Mouse (Mus musculus) forebrain, embryonic 16.5 days (tissue): ENCODE data around the gene Fus. TPM values are rescaled to one million over a fixed set of nuclear protein-coding genes. Genes with fewer than 3 reads are reported as not detected.

Experiments
- ATAC-seq: fragments of 200-750 bp; cut with Nextera tagmentation; 2 replicates; pipeline ENCODE4 v1.8.0; 2017; ENCODE audit warnings: mild to moderate bottlenecking, moderate library complexity
- H3K27ac ChIP-seq: fragments of 300-500 bp; sonication (generic); 2 replicates; pipeline ENCODE4 v1.5.1; 2014; ENCODE audit warnings: low read length, control low read depth
- H3K27me3 ChIP-seq: fragments of 300-500 bp; sonication (generic); replicated peaks from 2 replicates; pipeline ENCODE4 v1.6.1; 2014; ENCODE audit warnings: low read length; ENCODE audit not compliant: control insufficient read depth, insufficient read depth
- H3K36me3 ChIP-seq: fragments of 300-500 bp; sonication (generic); 2 replicates; pipeline ENCODE4 v1.6.1; 2014; ENCODE audit not compliant: control insufficient read depth, insufficient read depth
- H3K4me1 ChIP-seq: fragments of 300-500 bp; sonication (generic); replicated peaks from 2 replicates; pipeline ENCODE4 v1.6.1; 2014; ENCODE audit warnings: low read length; ENCODE audit not compliant: control insufficient read depth, insufficient read depth
- H3K4me2 ChIP-seq: fragments of 300-500 bp; sonication (generic); 2 replicates; pipeline ENCODE4 v1.6.1; 2014; ENCODE audit warnings: mild to moderate bottlenecking, low read length, control low read depth
- H3K4me3 ChIP-seq: fragments of 300-500 bp; sonication (generic); replicated peaks from 2 replicates; pipeline ENCODE4 v1.5.1; 2014; ENCODE audit warnings: mild to moderate bottlenecking, low read length, control low read depth
- H3K9ac ChIP-seq: fragments of 300-500 bp; sonication (generic); replicated peaks from 2 replicates; pipeline ENCODE4 v1.6.1; 2014; ENCODE audit warnings: low read depth, low read length, control low read depth
- H3K9me3 ChIP-seq: fragments of 300-500 bp; sonication (generic); 2 replicates; pipeline ENCODE4 v1.6.1; 2016; ENCODE audit warnings: low read length; ENCODE audit not compliant: control insufficient read depth
- WGBS: fragments of 180-500 bp; shearing (Covaris S2); extraction: QIAGEN DNeasy Blood & Tissue Kit; methylation state at CpG from one replicate; pipeline ENCODE4 v1.1.7; 2014; 5-methylcytosine and 5-hydroxymethylcytosine counted together
- polyA plus RNA-seq: library from polyadenylated mRNA; unstranded; fragments of >200 nt; fragmentation: Nextera tagmentation; extraction: Ambion mirVana; gene quantifications from 2 replicates; pipeline ENCODE4 v1.2.1, GENCODE M21; 2015

Fus gene
- polyA plus RNA-seq, 1 experiment from 2014 or later, result 386 TPM

- Histone ChIP-seq H3K4me1 (no peaks in the 10 kb centered on the region), H3K27me3 (peaks cover 4% of the 10 kb centered on the region; the same call in 1 of the 2 replicates), H3K4me2 (no peak overlapping the region), H3K36me3 (no peaks in the 10 kb centered on the region), H3K4me3 (no peak overlapping the region), H3K9ac (no peak overlapping the region), H3K27ac (no peak overlapping the region), H3K9me3 (no peaks in the 10 kb centered on the region)
- WGBS, result 73% methylated on average over 1 of the region's 1 CpGs
- ATAC-seq, result no peak
These were observed 33.1 kb downstream of the Fus start for GRCm38 (mm10) chr7:128000068-128000950.

- Histone ChIP-seq H3K27ac (no peak overlapping the region), H3K36me3 (no peaks in the 10 kb centered on the region), H3K9ac (no peak overlapping the region), H3K4me3 (no peak overlapping the region), H3K4me2 (no peak overlapping the region), H3K27me3 (peaks cover 8% of the 10 kb centered on the region), H3K9me3 (no peaks in the 10 kb centered on the region), H3K4me1 (no peaks in the 10 kb centered on the region)
- 84% methylated on average over 6 of the region's 6 CpGs for WGBS
- no peak for ATAC-seq
These were observed 35.8 kb downstream of the Fus start for GRCm38 (mm10) chr7:128003098-128003497.

GRCm38 (mm10) chr7:128003688-128004087 lies 36.4 kb downstream of the Fus start, which contains the start of gene Trim72:
Gene Trim72, plus strand, starts transcription at chr7:128003949.
- H3K4me1 ChIP-seq, result no peaks in the 10 kb centered on the region
- H3K27me3 ChIP-seq, result peaks cover 8% of the 10 kb centered on the region
- H3K9ac ChIP-seq, result no peak within 1 kb of the TSS
- no peaks in the 10 kb centered on the region for H3K9me3 ChIP-seq
- no peak within 1 kb of the TSS for H3K4me2 ChIP-seq
- H3K27ac ChIP-seq, result no peak within 1 kb of the TSS
- H3K4me3 ChIP-seq, result no peak within 1 kb of the TSS
- no peaks in the 10 kb centered on the region for H3K36me3 ChIP-seq
- ATAC-seq, result no peak
- WGBS, result 89% methylated on average over 2 of the region's 2 CpGs

- Histone ChIP-seq H3K4me3 (no peak overlapping the region), H3K27ac (no peak overlapping the region), H3K9ac (no peak overlapping the region), H3K27me3 (peaks cover 8% of the 10 kb centered on the region), H3K4me2 (no peak overlapping the region), H3K36me3 (no peaks in the 10 kb centered on the region), H3K9me3 (no peaks in the 10 kb centered on the region), H3K4me1 (no peaks in the 10 kb centered on the region)
- 81% methylated on average over 5 of the region's 5 CpGs for WGBS
- ATAC-seq, result no peak
These were observed 36.9 kb downstream of the Fus start for GRCm38 (mm10) chr7:128004150-128004486.

- Histone ChIP-seq H3K36me3 (no peaks in the 10 kb centered on the region), H3K27ac (no peak overlapping the region), H3K9ac (no peak overlapping the region), H3K27me3 (peaks cover 8% of the 10 kb centered on the region), H3K9me3 (no peaks in the 10 kb centered on the region), H3K4me2 (no peak overlapping the region), H3K4me1 (no peaks in the 10 kb centered on the region), H3K4me3 (no peak overlapping the region)
- 26% methylated on average over 35 of the region's 35 CpGs for WGBS
- no peak for ATAC-seq
These were observed 37.5 kb downstream of the Fus start for GRCm38 (mm10) chr7:128004487-128005362.

GRCm38 (mm10) chr7:128006193-128006592 lies 38.9 kb downstream of the Fus start:
- H3K4me1 ChIP-seq, result no peaks in the 10 kb centered on the region
- no peak for ATAC-seq
- H3K36me3 ChIP-seq, result no peaks in the 10 kb centered on the region
- WGBS, result 77% methylated on average over 7 of the region's 7 CpGs
- H3K27me3 ChIP-seq, result peaks cover 8% of the 10 kb centered on the region
- no peak overlapping the region for H3K4me2 ChIP-seq
- H3K27ac ChIP-seq, result no peak overlapping the region
- no peaks in the 10 kb centered on the region for H3K9me3 ChIP-seq
- no peak overlapping the region for H3K4me3 ChIP-seq
- H3K9ac ChIP-seq, result no peak overlapping the region

GRCm38 (mm10) chr7:128009715-128010340 lies 42.6 kb downstream of the Fus start:
- no peak overlapping the region for H3K4me3 ChIP-seq
- ATAC-seq, result no peak

GRCm38 (mm10) chr7:128012136-128012780 lies 45.0 kb downstream of the Fus start:
- ATAC-seq, result no peak
- no peak overlapping the region for H3K4me2 ChIP-seq
- H3K9me3 ChIP-seq, result no peaks in the 10 kb centered on the region
- no peak overlapping the region for H3K27ac ChIP-seq
- no peaks in the 10 kb centered on the region for H3K4me1 ChIP-seq
- H3K27me3 ChIP-seq, result no peaks in the 10 kb centered on the region
- 68% methylated on average over 13 of the region's 13 CpGs for WGBS
- no peaks in the 10 kb centered on the region for H3K36me3 ChIP-seq
- no peak overlapping the region for H3K4me3 ChIP-seq
- no peak overlapping the region for H3K9ac ChIP-seq

More at GRCm38 (mm10) chr7:128009715-128010340, 42.6 kb downstream of the Fus start:
- H3K27me3 ChIP-seq, result peaks cover 7% of the 10 kb centered on the region
- no peak overlapping the region for H3K27ac ChIP-seq
- H3K36me3 ChIP-seq, result no peaks in the 10 kb centered on the region
- no peaks in the 10 kb centered on the region for H3K4me1 ChIP-seq
- no peaks in the 10 kb centered on the region for H3K9me3 ChIP-seq
- no peak overlapping the region for H3K4me2 ChIP-seq
- no peak overlapping the region for H3K9ac ChIP-seq
- WGBS, result 60% methylated on average over 40 of the region's 40 CpGs
